Mouse (Mus musculus) ES-E14 (cell line): ENCODE results near the gene Tulp2. TPM values are rescaled to one million over a fixed set of nuclear protein-coding genes. Genes with fewer than 3 reads are reported as not detected.
A peak's percentile ranks its signal among the peaks of the same experiment; 100 is the strongest.

Experiments used
- DNase-seq: peaks from one replicate; pipeline ENCODE4 v3.0.0-alpha.2; 2013; ENCODE audit warnings: low read depth, low spot score
- H3K27ac ChIP-seq: 2 replicates; pipeline ENCODE4 v1.5.1; 2012; ENCODE audit warnings: low read depth, mild to moderate bottlenecking, low read length, moderate library complexity, mixed read lengths; ENCODE audit not compliant: poor library complexity, insufficient read depth, severe bottlenecking
- H3K36me3 ChIP-seq: 2 replicates; pipeline ENCODE4 v1.6.1; 2012; ENCODE audit warnings: mild to moderate bottlenecking, low read length, moderate library complexity, mixed read lengths; ENCODE audit not compliant: control insufficient read depth, poor library complexity, insufficient read depth, severe bottlenecking
- H3K4me1 ChIP-seq, 2 experiments: fragments of 150-350 bp in 1 of 2; sonication (generic) in 1 of 2; 2 replicates each; pipeline ENCODE4 v1.6.1; 2012; ENCODE audit warnings: low read length in 2 of 2, mild to moderate bottlenecking in 1 of 2, mixed read lengths in 1 of 2; ENCODE audit not compliant: control insufficient read depth in 2 of 2, insufficient read depth in 2 of 2, poor library complexity in 1 of 2
- H3K4me3 ChIP-seq, 2 experiments: fragments of 150-350 bp in 1 of 2; sonication (generic) in 1 of 2; 2 replicates each; pipeline ENCODE4 v1.5.1; 2012; ENCODE audit warnings: low read length in 2 of 2, low read depth in 1 of 2, mild to moderate bottlenecking in 1 of 2, mixed read lengths in 1 of 2; ENCODE audit not compliant: insufficient read depth in 1 of 2, poor library complexity in 1 of 2, severe bottlenecking in 1 of 2
- H3K9ac ChIP-seq: 2 replicates; pipeline ENCODE4 v1.6.1; 2012; ENCODE audit warnings: low read depth, mild to moderate bottlenecking, low read length, mixed read lengths; ENCODE audit not compliant: poor library complexity, insufficient read depth, severe bottlenecking
- H3K9me3 ChIP-seq: fragments of 150-350 bp; sonication (generic); 2 replicates; pipeline ENCODE4 v1.6.1; 2012; ENCODE audit warnings: low read depth, mild to moderate bottlenecking, low read length; ENCODE audit not compliant: control insufficient read depth, insufficient read depth
- CHD2 ChIP-seq: IDR thresholded peaks from 2 replicates; pipeline ENCODE4 v1.6.1; 2014; ENCODE audit warnings: mild to moderate bottlenecking, low read depth, low read length, inconsistent platforms
- HCFC1 ChIP-seq: IDR thresholded peaks from 2 replicates; pipeline ENCODE4 v1.6.1; 2012; ENCODE audit warnings: low read length, inconsistent platforms, borderline replicate concordance; ENCODE audit not compliant: insufficient read depth
- MAFK ChIP-seq: IDR thresholded peaks from 2 replicates; pipeline ENCODE4 v1.6.1; 2014; ENCODE audit warnings: mild to moderate bottlenecking, low read depth, low read length, inconsistent platforms; ENCODE audit not compliant: insufficient read depth
- ZC3H11A ChIP-seq: IDR thresholded peaks from 2 replicates; pipeline ENCODE4 v1.6.1; 2012; ENCODE audit warnings: low read depth, mild to moderate bottlenecking, inconsistent platforms, low read length, borderline replicate concordance
- ZNF384 ChIP-seq: IDR thresholded peaks from 2 replicates; pipeline ENCODE4 v1.6.1; 2012; ENCODE audit warnings: low read depth, low read length, inconsistent platforms
- in situ Hi-C, 2 experiments: fragments of 600-800 bp; cut with MboI; formaldehyde crosslinking; loops; one replicate each; pipeline ENCODE4 v1.15.1; 2025; ENCODE audit warnings: low sequenced_read_pairs in 2 of 2, inconsistent platforms in 1 of 2; ENCODE audit not compliant: unreplicated experiment in 2 of 2
- total RNA-seq: library from RNA; depleted of rRNA; stranded (reverse); fragments of 300-350 nt; gene quantifications from 2 replicates; pipeline ENCODE4 v1.2.3, GENCODE M21; 2012

Gene Tulp2
- total RNA-seq, 1 experiment, result 2.6 TPM

- peaks cover 12% of the 10 kb centered on the region for H3K36me3 ChIP-seq
- no peak overlapping the region for H3K9ac ChIP-seq
- in situ Hi-C loops, result no loop called here
- peaks cover 7 to 13% of the 10 kb centered on the region in 2 experiments for H3K4me1 ChIP-seq
- no peak for DNase-seq
- H3K4me3 ChIP-seq, result no peak overlapping the region
- no peak overlapping the region for H3K27ac ChIP-seq
- no peaks in the 10 kb centered on the region for H3K9me3 ChIP-seq
- TF ChIP-seq ZNF384 (no peak), ZC3H11A (no peak), CHD2 (no peak), MAFK (no peak), HCFC1 (no peak)
These were observed 45.2 kb upstream of the Tulp2 start for GRCm38 (mm10) chr7:45436444-45436843.

- no peak for DNase-seq
- no peak overlapping the region for H3K27ac ChIP-seq
- TF ChIP-seq ZNF384, result no peak
- no peak for TF ChIP-seq ZC3H11A
- TF ChIP-seq MAFK, result no peak
- no peak for TF ChIP-seq HCFC1
- TF ChIP-seq CHD2, result no peak
- peaks cover 7% of the 10 kb centered on the region; the same call in 1 of the 2 replicates for H3K36me3 ChIP-seq
- no peaks in the 10 kb centered on the region for H3K9me3 ChIP-seq
- H3K4me1 ChIP-seq, result peaks cover 7 to 13% of the 10 kb centered on the region in 2 experiments
- no peak overlapping the region for H3K4me3 ChIP-seq
- in situ Hi-C loops, result no loop called here
- no peak overlapping the region for H3K9ac ChIP-seq
These were observed 44.6 kb upstream of the Tulp2 start for GRCm38 (mm10) chr7:45437046-45437445.

- Histone ChIP-seq H3K4me1 (peaks cover 7 to 13% of the 10 kb centered on the region in 2 experiments), H3K9me3 (no peaks in the 10 kb centered on the region), H3K27ac (no peak within 1 kb of the TSS), H3K36me3 (peaks cover 2% of the 10 kb centered on the region; the same call in 1 of the 2 replicates), H3K9ac (peak within 1 kb of the TSS; percentile 61), H3K4me3 (peak within 1 kb of the TSS; percentile 34 to 36; a peak in 3 of 4 replicates)
- no peak for TF ChIP-seq CHD2
- no peak for TF ChIP-seq ZNF384
- TF ChIP-seq ZC3H11A, result no peak
- TF ChIP-seq MAFK, result no peak
- no peak for TF ChIP-seq HCFC1
- no peak for DNase-seq
- in situ Hi-C loops, result no loop called here
These were observed 44.0 kb upstream of the Tulp2 start, which contains the start of gene Ruvbl2 for GRCm38 (mm10) chr7:45437521-45438276. Gene Ruvbl2 (minus strand): TSS chr7:45438096.

- TF ChIP-seq ZC3H11A (no peak), HCFC1 (no peak), CHD2 (no peak), ZNF384 (no peak)
- Histone ChIP-seq H3K9ac (peak overlapping the region; percentile 4; the same call in 1 of the 2 replicates), H3K4me1 (peaks cover 5 to 15% of the 10 kb centered on the region in 2 experiments; a peak in 3 of 4 replicates), H3K4me3 (no peak overlapping the region), H3K36me3 (peaks cover 6% of the 10 kb centered on the region; the same call in 1 of the 2 replicates), H3K9me3 (no peaks in the 10 kb centered on the region), H3K27ac (no peak overlapping the region)
- in situ Hi-C loops, result no loop called here
- no peak for DNase-seq
These were observed 37.9 kb upstream of the Tulp2 start for GRCm38 (mm10) chr7:45443526-45444420.
